Mouse (Mus musculus): ENCODE data around the gene Arid1a.

Arid1a gene

DNA sequence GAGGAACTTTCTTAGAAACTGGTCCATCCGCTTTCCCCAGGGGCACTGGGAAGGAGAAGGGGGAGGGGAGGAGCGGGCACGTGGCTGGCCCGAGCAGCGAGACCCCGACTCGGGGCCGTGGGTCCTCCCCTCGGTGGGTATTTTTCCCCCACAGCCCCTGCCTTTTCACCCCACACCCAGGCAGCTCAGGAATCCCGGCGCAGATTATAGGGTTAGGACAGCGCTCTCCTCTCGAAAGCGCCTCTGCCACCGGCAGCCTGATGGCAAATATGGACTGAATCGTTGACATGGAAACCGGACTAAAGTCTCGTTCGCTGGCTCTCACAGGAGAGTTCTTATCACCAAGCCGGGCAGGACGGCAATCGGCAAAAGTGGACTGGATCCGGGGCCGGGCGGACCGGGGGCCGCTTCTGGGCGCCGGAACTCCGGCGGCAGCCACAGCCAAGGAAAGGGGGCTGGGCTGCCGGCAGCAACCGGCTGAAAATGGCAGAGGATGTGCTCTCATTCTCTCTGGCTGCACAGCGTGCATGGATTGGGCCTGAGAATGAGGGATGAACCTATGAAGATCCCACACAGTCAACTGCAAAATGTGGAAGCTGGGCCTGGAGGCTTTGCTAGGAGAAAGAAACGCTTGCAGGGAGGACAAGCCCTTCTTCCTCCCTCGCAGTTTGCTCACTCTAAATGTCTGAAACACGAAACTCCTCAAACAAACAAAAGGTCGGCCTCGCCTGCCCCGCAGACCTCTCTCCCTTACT, at the start of gene Arid1a:
Gene Arid1a, minus strand, starts transcription at position 256 of the 755 bp plus-strand sequence.
- in situ Hi-C loops (cut with MboI; ENCODE audit: low pct_unique_long_range_greater_than_20kb in 1 of 2, low sequenced_read_pairs in 2 of 2, unreplicated experiment in 1 of 2), result no loop called here

DNA sequence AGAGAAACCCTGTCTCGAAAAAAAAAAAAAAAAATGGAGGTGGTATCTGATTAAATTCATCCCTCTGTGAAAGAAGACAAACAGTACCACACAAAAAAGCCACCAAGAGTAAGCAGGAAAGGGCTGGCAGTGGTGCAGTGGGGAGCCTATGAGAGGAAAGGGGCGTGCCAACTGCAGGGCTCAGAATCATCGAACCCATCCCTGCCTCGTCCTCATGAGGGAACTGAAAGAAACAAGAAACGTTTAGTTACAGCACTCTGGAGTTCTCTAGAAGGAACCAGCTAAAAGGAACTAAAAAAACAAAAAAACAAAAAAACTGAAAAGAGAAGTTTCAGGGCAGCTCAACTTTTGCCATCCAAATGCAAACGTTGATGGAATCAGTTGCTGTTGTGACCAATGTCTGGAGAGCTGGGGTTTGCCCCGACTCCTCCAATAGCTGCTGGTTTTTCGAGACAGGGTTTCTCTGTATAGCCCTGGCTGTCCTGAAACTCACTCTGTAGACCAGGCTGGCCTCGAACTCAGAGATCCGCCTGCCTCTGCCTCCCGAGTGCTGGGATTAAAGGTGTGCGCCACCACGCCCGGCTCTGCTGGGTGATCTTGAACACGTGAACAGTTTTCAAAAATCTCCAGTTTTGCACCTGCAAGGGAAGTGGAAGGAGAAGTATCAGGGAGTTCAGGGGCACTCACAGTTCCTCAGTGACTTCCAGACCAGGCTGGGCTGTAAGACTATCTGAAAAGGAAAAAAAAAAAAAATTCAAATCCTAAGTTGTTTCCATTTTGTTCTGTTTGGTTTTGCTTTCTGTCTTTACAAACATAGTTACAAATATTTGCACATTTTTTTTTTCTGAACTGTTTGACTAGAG, 48.1 kb upstream of the Arid1a start:
- in situ Hi-C loops (cut with MboI; ENCODE audit: low pct_unique_long_range_greater_than_20kb in 1 of 2, low sequenced_read_pairs in 2 of 2, unreplicated experiment in 1 of 2), result no loop called here

DNA sequence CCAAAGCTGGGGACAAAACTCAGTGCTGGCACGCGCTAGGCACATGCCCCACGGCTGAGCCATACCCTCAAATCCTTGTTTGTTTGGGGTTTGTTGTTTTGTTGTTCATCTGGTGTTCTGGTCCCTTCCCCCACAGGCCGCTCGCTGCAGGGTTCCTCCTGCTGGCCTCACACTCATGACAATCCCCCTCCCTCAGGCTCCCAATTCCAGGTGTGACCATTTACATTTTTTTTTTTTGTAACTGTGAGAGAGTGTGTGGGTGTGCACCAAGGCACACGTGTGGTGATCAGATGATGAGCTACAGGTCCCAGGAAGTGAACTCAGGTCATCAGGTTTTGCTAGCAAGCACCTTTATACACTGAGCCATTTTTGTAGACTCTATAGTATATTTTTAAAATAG, 44.0 kb upstream of the Arid1a start:
- in situ Hi-C loops (cut with MboI; ENCODE audit: low pct_unique_long_range_greater_than_20kb in 1 of 2, low sequenced_read_pairs in 2 of 2, unreplicated experiment in 1 of 2), result no loop called here

DNA sequence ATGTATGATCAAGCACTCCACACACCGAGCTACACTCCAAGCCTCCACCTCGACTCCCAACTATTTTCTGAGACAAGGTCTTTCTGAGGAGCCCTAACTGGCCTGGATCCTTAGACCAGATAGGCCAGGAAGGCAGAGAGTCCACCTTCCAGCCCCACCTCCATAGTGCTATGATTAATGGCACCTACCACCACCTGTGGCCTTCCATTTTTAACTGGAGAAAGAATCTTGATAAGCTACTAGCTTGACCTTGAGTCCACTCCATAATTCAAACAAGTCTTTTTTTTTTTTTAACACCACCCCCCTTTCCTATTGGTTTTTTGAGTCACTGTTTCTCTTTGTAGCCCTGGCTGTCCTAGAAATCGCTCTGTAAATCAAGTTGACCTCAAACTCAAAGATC, 36.7 kb upstream of the Arid1a start:
- in situ Hi-C loops (cut with MboI; ENCODE audit: low pct_unique_long_range_greater_than_20kb in 1 of 2, low sequenced_read_pairs in 2 of 2, unreplicated experiment in 1 of 2), result no loop called here

DNA sequence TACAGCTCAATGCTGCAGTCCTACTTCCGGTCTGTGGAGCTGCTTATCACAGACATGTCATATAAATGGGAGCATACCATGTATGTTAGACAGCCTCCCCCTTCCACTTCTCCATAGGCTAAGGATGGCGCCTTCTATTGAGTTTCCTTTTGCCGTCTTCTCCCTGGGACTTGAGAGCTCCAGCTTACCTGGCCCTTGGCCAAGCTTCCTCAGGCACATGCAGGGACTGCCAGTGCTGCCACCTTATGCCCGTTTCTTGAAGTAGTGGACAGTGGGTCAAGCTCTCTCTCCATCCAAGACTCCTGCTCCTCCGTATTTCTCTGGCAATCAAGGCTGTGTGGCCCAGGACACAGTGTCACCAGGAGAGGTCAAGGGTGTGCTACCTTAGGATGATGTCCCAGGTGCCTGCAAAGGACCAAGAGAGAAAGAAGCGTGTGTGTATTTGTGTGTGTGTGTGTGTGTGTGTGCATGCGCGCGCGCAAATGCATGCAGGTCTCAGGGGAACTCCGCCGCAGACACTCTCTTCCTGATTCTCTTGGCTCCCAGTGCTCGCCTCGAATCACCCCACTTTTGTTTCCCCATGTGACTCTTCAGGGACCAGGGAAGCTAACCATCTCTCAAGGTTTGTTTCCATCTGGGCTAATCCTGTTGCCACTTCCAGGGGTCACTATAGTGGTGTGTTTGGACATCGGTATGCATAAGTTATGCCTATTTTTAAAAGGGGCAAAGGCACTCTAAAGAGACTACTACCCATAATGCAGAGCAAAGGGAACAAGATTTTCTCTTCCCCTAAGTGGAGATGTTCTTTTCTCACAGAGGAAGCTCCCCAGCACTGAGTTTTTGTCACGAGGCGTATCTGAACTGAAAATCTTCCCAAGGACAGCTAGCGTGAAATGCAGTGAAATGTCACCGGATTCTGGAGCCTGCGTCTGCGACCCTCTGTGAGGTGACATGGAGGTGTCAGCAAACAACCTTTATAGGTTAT, 18.3 kb upstream of the Arid1a start:
- in situ Hi-C loops (cut with MboI; ENCODE audit: low pct_unique_long_range_greater_than_20kb in 1 of 2, low sequenced_read_pairs in 2 of 2, unreplicated experiment in 1 of 2), result no loop called here

DNA sequence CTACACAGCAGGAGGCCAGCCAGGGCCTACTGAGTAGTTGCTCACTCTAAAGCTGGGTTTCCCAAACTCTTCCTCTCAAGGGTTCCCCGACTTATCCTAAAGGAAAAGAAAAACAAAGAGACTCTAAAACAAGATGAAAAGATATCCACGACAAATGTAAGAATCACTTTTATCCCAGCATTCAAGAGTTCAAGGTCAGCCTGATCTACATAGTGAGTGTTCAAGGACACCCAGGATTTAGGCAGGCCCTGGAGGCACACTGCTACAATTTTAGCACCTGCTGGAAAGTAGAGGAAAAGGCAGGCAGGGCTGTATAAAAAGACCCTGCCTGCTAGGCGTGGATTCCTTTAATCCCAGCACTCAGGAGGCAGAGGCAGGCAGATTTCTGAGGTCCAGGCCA, 12.6 kb upstream of the Arid1a start:
- in situ Hi-C loops (cut with MboI; ENCODE audit: low pct_unique_long_range_greater_than_20kb in 1 of 2, low sequenced_read_pairs in 2 of 2, unreplicated experiment in 1 of 2), result loop anchor here in 1 of 2 experiments (10.0 kb wide), 1 partner anchor 46 kb away; no protein-coding TSS in a partner anchor

DNA sequence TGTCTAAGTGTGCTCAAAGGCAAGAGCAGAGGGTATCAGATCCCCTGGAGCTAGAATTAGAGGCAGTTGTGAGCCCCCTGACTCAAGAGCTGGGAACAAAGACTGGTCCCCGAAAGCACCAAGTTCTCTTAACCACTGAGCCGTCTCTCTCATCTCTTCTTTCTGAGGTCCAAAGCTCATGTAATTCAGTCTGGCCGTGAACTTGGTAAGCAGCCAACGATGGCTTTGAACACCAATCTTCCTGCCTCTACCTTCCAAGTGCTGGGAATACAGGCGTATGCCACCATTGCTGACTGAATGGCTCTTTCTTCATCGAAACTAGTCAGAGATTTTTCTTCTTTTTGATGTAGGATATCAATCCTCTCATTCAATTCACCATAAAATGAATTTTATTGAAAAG, 6.5 kb upstream of the Arid1a start:
- in situ Hi-C loops (cut with MboI; ENCODE audit: low pct_unique_long_range_greater_than_20kb in 1 of 2, low sequenced_read_pairs in 2 of 2, unreplicated experiment in 1 of 2), result loop anchor here (5.0 to 10.0 kb wide), 2 partner anchors 52 to 54 kb away; no protein-coding TSS in a partner anchor

DNA sequence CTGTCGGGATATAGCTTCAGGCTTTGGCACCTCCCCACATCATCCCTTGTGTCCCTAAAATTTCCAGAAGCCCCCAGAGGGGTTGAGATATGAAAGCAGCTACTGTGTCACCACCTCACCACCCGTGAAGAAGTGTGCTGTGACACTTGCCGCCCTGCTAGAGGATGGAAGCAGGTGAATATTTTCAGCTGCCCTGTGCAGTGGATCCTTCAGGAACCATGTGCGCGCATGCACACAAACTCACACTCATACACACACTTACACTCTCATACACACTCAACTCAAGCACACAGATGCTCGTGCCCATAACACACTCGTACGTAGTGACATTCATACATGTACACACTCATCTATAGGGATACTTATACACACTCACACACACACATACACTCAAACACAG, 3.1 kb upstream of the Arid1a start:
- in situ Hi-C loops (cut with MboI; ENCODE audit: low pct_unique_long_range_greater_than_20kb in 1 of 2, low sequenced_read_pairs in 2 of 2, unreplicated experiment in 1 of 2), result loop anchor here (5.0 to 10.0 kb wide), 2 partner anchors 55 to 58 kb away; no protein-coding TSS in a partner anchor

DNA sequence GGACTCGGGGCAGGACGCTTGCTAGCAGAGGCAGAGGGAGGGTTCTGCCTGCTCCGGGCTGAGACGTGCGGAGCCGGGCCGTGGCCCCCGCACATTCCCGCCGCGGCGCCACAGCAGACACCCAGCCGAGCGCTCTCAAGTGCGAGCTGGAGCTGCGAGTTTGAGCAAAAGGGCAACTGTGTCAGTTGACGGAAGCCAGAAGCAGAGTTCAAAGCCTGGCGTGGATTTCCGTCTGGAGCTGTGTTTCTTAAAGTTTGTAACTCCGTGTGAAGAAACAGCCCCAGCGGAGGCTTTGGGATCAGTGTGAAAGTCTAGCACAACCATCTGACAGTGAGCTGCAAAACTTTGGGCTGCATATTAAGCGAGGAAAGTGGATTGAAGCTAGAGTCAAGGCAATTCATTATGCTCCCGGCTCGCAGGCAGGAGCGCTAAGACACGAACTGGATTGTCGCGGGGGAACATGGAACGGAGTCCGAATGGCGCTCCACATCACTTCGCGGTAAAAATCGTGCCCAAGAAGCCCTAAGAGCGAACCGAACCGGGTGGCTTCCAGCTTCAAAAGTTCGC, 783 bp upstream of the Arid1a start:
- in situ Hi-C loops (cut with MboI; ENCODE audit: low pct_unique_long_range_greater_than_20kb in 1 of 2, low sequenced_read_pairs in 2 of 2, unreplicated experiment in 1 of 2), result no loop called here

DNA sequence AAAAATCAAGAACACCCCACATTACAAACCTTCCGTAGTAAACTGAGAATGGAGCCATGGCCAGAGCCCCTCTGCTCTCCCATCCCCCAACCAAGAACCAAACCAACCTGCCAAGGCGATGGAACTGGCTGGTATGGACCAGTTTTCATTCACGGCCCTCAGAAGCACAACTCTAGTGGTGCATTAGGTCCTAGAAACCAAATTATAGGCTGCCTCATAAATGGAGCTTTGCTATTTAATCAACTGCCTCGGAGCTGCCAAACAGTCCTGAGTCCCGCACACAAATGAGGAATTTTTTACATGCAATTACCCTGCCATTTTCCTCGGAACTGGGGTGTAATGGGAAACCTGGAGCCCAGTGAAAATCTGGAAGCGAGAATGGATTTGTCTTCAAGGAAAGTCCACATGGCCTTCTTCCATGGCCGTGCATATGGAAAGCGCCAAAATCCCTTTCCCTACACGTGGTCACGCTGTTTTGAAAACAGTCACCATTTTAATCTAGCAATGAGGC, 653 bp downstream of the Arid1a start:
- in situ Hi-C loops (cut with MboI; ENCODE audit: low pct_unique_long_range_greater_than_20kb in 1 of 2, low sequenced_read_pairs in 2 of 2, unreplicated experiment in 1 of 2), result no loop called here

DNA sequence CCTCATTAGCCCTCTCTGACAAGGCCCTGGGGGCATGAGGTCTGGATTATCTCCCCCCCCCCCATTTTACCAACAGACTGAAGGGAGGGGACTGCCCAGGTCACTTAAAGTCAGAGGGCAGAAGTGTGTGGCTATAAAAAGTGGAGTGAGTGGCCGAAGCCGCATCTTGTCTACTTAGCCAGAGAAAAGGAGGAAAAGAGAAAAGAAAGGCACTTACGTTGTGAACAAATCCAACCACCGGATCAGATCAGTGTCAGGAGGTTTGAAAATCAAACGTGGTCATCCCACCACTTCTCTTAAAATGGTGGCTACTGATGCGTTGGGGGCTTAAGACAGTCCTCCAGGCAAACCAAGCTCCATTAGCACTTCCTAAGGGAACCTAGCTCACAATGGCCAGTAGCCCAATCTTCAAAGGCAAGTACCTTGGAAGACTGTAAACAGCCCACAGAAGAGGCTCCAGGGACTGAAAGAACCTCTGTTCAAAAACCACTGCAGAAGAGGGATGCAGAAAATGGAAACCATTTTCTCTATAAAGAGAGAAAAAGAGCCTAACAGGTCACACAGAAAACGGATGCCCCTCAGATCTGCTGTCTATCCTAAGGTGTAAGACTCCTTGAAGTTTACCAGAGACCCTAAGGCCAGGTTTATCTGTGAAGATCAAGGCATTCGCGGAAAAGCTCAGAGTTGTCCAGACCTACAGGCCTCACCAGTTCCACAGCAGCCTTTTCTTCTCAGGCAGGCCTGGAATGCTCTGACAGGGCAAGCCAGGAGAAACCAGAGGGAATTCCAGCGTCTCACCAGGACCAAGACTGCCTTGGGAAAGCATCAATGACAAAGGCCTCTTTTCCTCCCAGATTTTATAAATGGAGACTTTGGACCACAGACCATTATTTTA, 1.5 kb downstream of the Arid1a start:
- in situ Hi-C loops (cut with MboI; ENCODE audit: low pct_unique_long_range_greater_than_20kb in 1 of 2, low sequenced_read_pairs in 2 of 2, unreplicated experiment in 1 of 2), result no loop called here

DNA sequence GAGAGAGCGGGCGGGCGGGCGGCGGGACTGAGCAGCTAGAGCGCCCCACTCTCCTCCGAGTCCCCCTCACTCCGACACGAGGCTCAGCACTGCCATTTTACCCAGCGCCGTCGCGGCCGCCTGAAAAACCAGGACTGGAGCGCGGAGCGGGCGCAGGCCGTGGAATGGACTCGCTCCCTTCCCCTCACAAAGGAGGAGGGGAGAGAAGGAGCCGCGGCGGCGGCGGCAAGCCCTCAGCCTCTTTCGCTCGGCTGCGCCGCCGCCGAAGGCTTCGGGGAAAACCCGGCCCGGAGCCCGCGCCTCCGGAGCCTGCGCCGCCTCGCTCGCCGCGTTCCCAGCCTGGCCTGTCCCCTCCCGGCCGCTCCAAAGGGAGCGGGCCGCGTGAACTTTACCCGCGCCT, 2.3 kb downstream of the Arid1a start:
- in situ Hi-C loops (cut with MboI; ENCODE audit: low pct_unique_long_range_greater_than_20kb in 1 of 2, low sequenced_read_pairs in 2 of 2, unreplicated experiment in 1 of 2), result no loop called here

DNA sequence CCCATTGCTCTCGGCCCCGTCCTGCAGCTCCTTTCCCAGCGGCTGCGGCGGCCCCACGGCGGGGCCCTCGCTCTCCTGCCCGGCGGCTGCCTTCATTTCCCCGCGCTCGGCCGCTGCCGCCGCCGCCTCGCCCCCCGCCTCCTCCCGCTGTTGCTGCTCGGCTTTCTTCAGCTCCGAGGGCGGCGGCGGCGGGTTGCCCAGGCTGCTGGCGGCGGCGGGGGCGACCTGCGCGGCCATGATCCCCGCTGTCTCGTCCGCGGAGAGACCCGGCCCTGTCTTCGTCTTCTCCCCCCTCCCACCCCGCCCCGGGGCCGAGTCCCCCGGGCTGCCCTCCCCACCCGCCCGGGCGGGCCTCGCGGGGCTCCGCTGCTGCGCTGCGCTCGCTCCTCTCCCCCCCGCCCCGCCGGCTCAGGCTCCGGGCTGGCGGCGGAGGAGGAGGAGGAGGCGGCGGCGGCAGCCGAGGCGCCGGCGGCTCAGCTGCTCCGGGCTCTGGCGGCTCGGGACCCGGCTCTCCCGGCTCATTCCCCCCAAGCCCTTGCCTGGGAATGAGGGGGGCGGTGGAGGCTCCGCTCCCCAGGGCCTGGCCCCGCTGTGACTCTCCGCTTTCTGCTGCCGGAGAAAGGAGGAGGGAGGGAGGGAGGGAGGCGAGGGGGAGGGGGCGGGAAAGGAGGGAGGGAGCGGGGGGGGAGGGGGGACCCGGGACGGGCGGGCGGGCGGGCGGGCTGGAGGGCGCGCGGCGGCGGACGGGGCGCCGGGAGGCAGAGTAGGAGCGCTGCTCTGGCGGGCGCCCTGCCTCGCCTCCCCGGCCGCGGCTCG, 3.0 kb downstream of the Arid1a start:
- in situ Hi-C loops (cut with MboI; ENCODE audit: low pct_unique_long_range_greater_than_20kb in 1 of 2, low sequenced_read_pairs in 2 of 2, unreplicated experiment in 1 of 2), result no loop called here

DNA sequence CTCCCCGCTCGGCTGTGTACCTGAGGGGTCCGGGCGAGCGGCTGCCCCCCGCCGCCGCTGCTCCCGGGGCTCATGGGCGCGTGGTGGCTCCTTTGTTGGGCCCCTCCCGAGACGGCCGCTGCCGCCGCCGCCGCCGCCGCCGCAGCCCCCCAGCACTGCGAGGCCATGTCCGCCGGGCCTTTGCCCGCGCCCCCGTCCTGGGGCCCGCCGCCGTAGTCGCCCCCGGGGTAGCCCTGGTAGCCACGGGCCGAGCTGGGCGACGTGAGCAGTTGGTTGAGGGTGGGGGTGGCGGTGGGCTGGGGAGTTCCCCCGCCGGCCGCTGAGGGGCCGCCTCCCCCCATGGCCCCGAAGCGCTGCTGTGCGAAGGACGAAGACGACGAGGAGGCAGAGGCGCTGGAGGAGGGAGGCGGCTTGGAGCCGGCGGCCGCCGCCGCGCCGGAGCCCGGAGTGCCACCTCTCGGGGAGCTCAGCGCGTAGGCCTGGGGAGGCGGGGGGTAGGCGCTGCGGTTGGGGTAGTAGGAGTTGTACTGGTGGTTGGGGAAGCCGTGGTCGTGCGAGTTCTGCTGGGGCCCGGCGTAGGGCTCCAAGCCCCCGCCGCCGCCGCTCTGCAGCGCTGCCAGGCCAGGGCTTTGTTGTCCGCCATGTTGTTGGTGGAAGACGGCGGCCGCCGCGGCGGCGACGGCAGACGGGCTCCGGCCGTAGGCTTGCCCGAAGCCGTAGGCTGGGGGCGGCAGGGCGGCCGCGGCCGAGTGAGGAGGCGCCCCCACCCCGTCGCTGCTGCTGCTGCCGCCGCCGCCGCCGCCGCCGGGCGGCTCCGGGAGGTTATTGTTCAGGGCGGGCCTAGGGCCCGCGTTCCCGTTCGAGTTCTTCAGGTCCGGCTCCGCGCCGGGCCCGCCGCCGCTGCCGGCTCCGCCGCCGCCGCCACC, 3.9 kb downstream of the Arid1a start:
- in situ Hi-C loops (cut with MboI; ENCODE audit: low pct_unique_long_range_greater_than_20kb in 1 of 2, low sequenced_read_pairs in 2 of 2, unreplicated experiment in 1 of 2), result no loop called here
